Mouse (Mus musculus) myocyte (in vitro differentiated cells): ENCODE data around the gene Kctd6. TPM values are rescaled to one million over a fixed set of nuclear protein-coding genes. Genes with fewer than 3 reads are reported as not detected.

ENCODE experiments used
- H3K27me3 ChIP-seq: one replicate; pipeline ENCODE4 v1.6.1; 2011; ENCODE audit not compliant: control insufficient read depth, insufficient read depth, insufficient read length
- H3K36me3 ChIP-seq: one replicate; pipeline ENCODE4 v1.6.1; 2011; ENCODE audit not compliant: control insufficient read depth, insufficient read depth
- H3K4me2 ChIP-seq: one replicate; pipeline ENCODE4 v1.6.1; 2011; ENCODE audit warnings: low read depth, control low read depth
- H3K4me3 ChIP-seq: one replicate; pipeline ENCODE4 v1.5.1; 2011; ENCODE audit warnings: mild to moderate bottlenecking, control low read depth, moderate library complexity
- H3K79me2 ChIP-seq: one replicate; pipeline ENCODE4 v1.6.1; 2011; ENCODE audit not compliant: control insufficient read depth, insufficient read depth
- H3ac ChIP-seq: one replicate; pipeline ENCODE4 v1.6.1; 2011; ENCODE audit not compliant: control insufficient read depth, insufficient read length
- CEBPB ChIP-seq: IDR thresholded peaks from 2 replicates; pipeline ENCODE4 v1.6.1; 2011; ENCODE audit warnings: mild to moderate bottlenecking, moderate library complexity; ENCODE audit not compliant: poor library complexity, insufficient read depth, severe bottlenecking
- E2F4 ChIP-seq: IDR thresholded peaks from one replicate; pipeline ENCODE4 v1.6.1; 2011; ENCODE audit warnings: mild to moderate bottlenecking, control low read depth, moderate library complexity; ENCODE audit not compliant: insufficient read depth
- MAX ChIP-seq: IDR thresholded peaks from one replicate; pipeline ENCODE4 v1.6.1; 2011; ENCODE audit warnings: low read depth, mild to moderate bottlenecking, control low read depth
- MYOD1 ChIP-seq, 3 experiments: IDR thresholded peaks; one replicate each; pipeline ENCODE4 v1.6.1; 2011; ENCODE audit warnings: control low read depth in 2 of 3, low read depth in 2 of 3, mild to moderate bottlenecking in 2 of 3, moderate library complexity in 1 of 3; ENCODE audit not compliant: insufficient read length in 2 of 3, control insufficient read depth in 1 of 3
- MYOG ChIP-seq, 3 experiments: IDR thresholded peaks; one replicate each; pipeline ENCODE4 v1.6.1; 2011; ENCODE audit warnings: control low read depth in 2 of 3, low read depth in 2 of 3, mild to moderate bottlenecking in 2 of 3; ENCODE audit not compliant: insufficient read length in 2 of 3, control insufficient read depth in 1 of 3, insufficient read depth in 1 of 3
- POLR2A ChIP-seq: IDR thresholded peaks from one replicate; pipeline ENCODE4 v1.6.1; 2011; ENCODE audit warnings: low read depth, mild to moderate bottlenecking, control low read depth, moderate library complexity; ENCODE audit not compliant: insufficient read length
- POLR2AphosphoS2 ChIP-seq: IDR thresholded peaks from one replicate; pipeline ENCODE4 v1.6.1; 2011; ENCODE audit warnings: low read depth, control low read depth; ENCODE audit not compliant: insufficient read length
- REST ChIP-seq: IDR thresholded peaks from one replicate; pipeline ENCODE4 v1.6.1; 2011; ENCODE audit warnings: mild to moderate bottlenecking, control low read depth, moderate library complexity; ENCODE audit not compliant: insufficient read depth, insufficient read length
- SRF ChIP-seq: IDR thresholded peaks from one replicate; pipeline ENCODE4 v1.6.1; 2011; ENCODE audit warnings: low read depth; ENCODE audit not compliant: control insufficient read depth, insufficient read length
- TCF12 ChIP-seq: IDR thresholded peaks from one replicate; pipeline ENCODE4 v1.6.1; 2011; ENCODE audit warnings: mild to moderate bottlenecking, control low read depth; ENCODE audit not compliant: poor library complexity, insufficient read depth, severe bottlenecking
- TCF3 ChIP-seq: IDR thresholded peaks from one replicate; pipeline ENCODE4 v1.6.1; 2011; ENCODE audit warnings: low read depth, control low read depth; ENCODE audit not compliant: insufficient read length
- USF1 ChIP-seq: IDR thresholded peaks from one replicate; pipeline ENCODE4 v1.6.1; 2011; ENCODE audit warnings: low read depth, mild to moderate bottlenecking, control low read depth, moderate library complexity
- polyA plus RNA-seq: library from polyadenylated mRNA; unstranded; fragments of >200 nt; fragmentation: generic; extraction: Trizol; gene quantifications from one replicate; pipeline ENCODE4 v1.2.1, GENCODE M21; 2012; ENCODE audit warnings: missing spikeins

The Kctd6 gene
- polyA plus RNA-seq, 1 experiment = 6.3 TPM

DNA sequence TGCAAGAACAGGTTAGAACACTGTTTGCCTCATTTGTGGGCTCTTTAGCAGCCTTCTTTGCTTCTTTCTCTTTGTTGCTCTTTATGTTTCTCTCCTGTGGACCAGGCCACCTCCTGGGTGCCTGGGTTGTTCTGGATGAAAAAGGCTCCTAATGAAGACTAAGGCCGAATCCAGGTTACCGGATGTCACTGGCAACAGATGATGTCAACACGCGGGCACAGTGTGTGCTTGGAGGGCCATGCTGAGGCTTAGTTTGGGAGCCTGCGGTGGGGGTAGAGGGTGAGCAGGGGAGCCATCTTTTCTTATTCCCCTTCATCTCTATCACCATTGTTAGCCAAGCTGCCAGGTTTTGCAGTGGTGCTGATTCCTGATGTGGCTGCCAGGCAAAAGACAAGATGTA lies 6.4 kb upstream of the Kctd6 start:
- Histone ChIP-seq H3ac (no peak overlapping the region), H3K27me3 (no peaks in the 10 kb centered on the region), H3K79me2 (no peaks in the 10 kb centered on the region), H3K4me2 (no peak overlapping the region), H3K4me3 (no peak overlapping the region), H3K36me3 (no peaks in the 10 kb centered on the region)
- TF ChIP-seq TCF12 = no peak
- no peak for TF ChIP-seq POLR2A
- no peak for TF ChIP-seq CEBPB
- no peak for TF ChIP-seq SRF
- no peak for TF ChIP-seq MAX
- no peak for TF ChIP-seq MYOD1 (IDR thresholded peaks at IDR 0.05; ENCODE audit: control insufficient read depth in 1 of 3, insufficient read length in 2 of 3, low read depth in 2 of 3)
- no peak for TF ChIP-seq REST
- no peak for TF ChIP-seq E2F4
- TF ChIP-seq TCF3 = no peak

DNA sequence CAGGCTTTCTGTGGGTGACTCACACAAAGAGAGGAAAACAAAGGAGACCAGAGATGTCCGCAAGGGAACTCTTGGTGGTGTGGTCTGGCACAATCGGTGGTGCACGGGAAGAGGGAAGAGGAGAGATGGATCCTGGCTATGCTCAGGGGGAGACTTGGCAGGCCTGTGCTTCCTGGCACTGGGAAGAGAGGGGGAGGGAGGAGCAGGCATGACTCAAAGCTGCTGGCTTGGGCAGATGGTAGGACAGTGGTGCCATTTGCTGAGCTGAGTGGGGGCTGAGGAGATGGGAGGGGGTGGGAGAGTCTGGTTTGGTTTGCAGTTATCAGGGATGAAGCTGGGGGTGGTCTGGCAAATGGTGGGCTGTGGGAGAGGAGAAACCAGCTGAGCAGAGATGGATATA lies 5.1 kb upstream of the Kctd6 start:
- Histone ChIP-seq H3K36me3 (no peaks in the 10 kb centered on the region), H3K79me2 (no peaks in the 10 kb centered on the region), H3ac (no peak overlapping the region), H3K4me3 (no peak overlapping the region), H3K4me2 (peak overlapping the region; percentile 18), H3K27me3 (no peaks in the 10 kb centered on the region)
- no peak for TF ChIP-seq POLR2A
- TF ChIP-seq POLR2AphosphoS2 = no peak
- TF ChIP-seq MYOG (IDR thresholded peaks at IDR 0.05; ENCODE audit: control insufficient read depth in 1 of 3, insufficient read depth in 1 of 3, insufficient read length in 2 of 3, low read depth in 2 of 3) = peak in 1 of 3 experiments; percentile 10
- no peak for TF ChIP-seq USF1
- no peak for TF ChIP-seq MAX
- no peak for TF ChIP-seq TCF3
- TF ChIP-seq MYOD1 (IDR thresholded peaks at IDR 0.05; ENCODE audit: control insufficient read depth in 1 of 3, insufficient read length in 2 of 3, low read depth in 2 of 3) = peak in 1 of 3 experiments; percentile 24
- TF ChIP-seq TCF12 = no peak
- no peak for TF ChIP-seq E2F4

DNA sequence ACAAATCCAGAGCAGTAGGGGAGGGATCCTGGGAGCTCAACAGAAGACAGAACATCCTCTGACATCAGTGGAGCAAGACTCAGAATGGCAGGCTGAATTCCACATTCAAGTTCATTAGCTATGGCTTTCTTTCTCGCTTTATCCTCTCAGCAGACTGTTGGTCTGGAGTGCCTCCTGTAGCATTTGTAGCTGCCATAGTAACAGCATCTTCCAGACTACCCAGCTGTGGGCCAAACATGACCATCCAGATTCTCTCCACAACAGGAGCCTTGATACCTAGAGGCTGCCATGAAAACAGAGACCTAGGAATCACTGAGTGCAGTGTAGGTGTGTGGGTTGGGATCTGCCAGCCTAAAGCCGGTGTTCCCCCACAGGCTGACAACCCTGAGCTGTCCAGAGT lies 4.0 kb upstream of the Kctd6 start:
- Histone ChIP-seq H3ac (no peak overlapping the region), H3K36me3 (no peaks in the 10 kb centered on the region), H3K4me3 (no peak overlapping the region), H3K27me3 (no peaks in the 10 kb centered on the region), H3K4me2 (no peak overlapping the region), H3K79me2 (no peaks in the 10 kb centered on the region)
- TF ChIP-seq MYOD1 (IDR thresholded peaks at IDR 0.05; ENCODE audit: control insufficient read depth in 1 of 3, insufficient read length in 2 of 3, low read depth in 2 of 3) (no peak), CEBPB (no peak), USF1 (no peak), POLR2A (no peak), POLR2AphosphoS2 (no peak), E2F4 (no peak), MYOG (IDR thresholded peaks at IDR 0.05; ENCODE audit: control insufficient read depth in 1 of 3, insufficient read depth in 1 of 3, insufficient read length in 2 of 3, low read depth in 2 of 3) (no peak), TCF12 (no peak), REST (no peak), MAX (no peak), TCF3 (no peak)

DNA sequence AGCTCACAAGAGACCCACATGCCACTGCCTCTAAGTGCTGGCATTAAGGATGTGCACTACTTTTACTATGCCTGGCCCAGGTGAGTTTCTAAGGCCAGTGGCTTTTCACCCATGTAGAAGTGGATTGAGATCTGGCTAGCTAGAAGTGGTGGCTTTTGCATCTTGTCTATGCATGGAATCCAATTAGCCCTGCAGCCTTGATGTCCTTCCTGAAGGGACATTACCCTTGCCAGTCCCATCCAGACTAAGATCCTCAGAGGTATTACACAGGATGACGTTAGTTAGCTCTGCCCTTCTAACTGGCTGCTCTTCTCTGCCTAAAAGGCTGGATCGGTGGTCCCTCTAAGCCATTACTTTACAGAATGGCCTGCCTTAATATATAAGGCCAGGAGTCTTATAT lies 944 bp upstream of the Kctd6 start:
- Histone ChIP-seq H3K27me3 (no peaks in the 10 kb centered on the region), H3K4me3 (peak overlapping the region; percentile 44), H3ac (no peak overlapping the region), H3K36me3 (no peaks in the 10 kb centered on the region), H3K79me2 (no peaks in the 10 kb centered on the region), H3K4me2 (no peak overlapping the region)
- TF ChIP-seq SRF (no peak), TCF3 (no peak), CEBPB (no peak), REST (no peak), POLR2A (no peak), MAX (no peak), USF1 (no peak), MYOG (IDR thresholded peaks at IDR 0.05; ENCODE audit: control insufficient read depth in 1 of 3, insufficient read depth in 1 of 3, insufficient read length in 2 of 3, low read depth in 2 of 3) (no peak), TCF12 (no peak), MYOD1 (IDR thresholded peaks at IDR 0.05; ENCODE audit: control insufficient read depth in 1 of 3, insufficient read length in 2 of 3, low read depth in 2 of 3) (no peak), E2F4 (no peak), POLR2AphosphoS2 (no peak)
